Mouse (Mus musculus): ENCODE measurements around the gene Spint3.
"Not testable (repeated sequence)": the region's sequence is repeated elsewhere in the genome, so short reads cannot be mapped to it uniquely, and the experiment has no call there.

The Spint3 gene

GRCm38 (mm10) chr2:164573359-164573758 lies at the start of gene Spint3:
Spint3 (minus strand) TSS chr2:164573459.
- not testable (repeated sequence) for DNase-seq (ENCODE audit: low spot score in 2 of 2)

GRCm38 (mm10) chr2:164621775-164622174 lies 48.5 kb upstream of the Spint3 start:
- DNase-seq (ENCODE audit: low spot score in 2 of 2), result no peak

- no peak for DNase-seq (ENCODE audit: low spot score in 2 of 2)
Measured at GRCm38 (mm10) chr2:164619050-164619449, 45.8 kb upstream of the Spint3 start.

GRCm38 (mm10) chr2:164615386-164615785 lies 42.1 kb upstream of the Spint3 start:
- no peak for DNase-seq (ENCODE audit: low spot score in 2 of 2)

GRCm38 (mm10) chr2:164613471-164613870 lies 40.2 kb upstream of the Spint3 start, which contains the start of the genes Wfdc6b and Wfdc8:
Wfdc6b (plus strand) TSS chr2:164613522.
Wfdc8 (minus strand) TSS chr2:164613626.
- not testable (repeated sequence) for DNase-seq (ENCODE audit: low spot score in 2 of 2)

GRCm38 (mm10) chr2:164608781-164609180 lies 35.5 kb upstream of the Spint3 start:
- DNase-seq (ENCODE audit: low spot score in 2 of 2), result no peak

GRCm38 (mm10) chr2:164604411-164604810 lies 31.2 kb upstream of the Spint3 start:
- no peak for DNase-seq (ENCODE audit: low spot score in 2 of 2)

GRCm38 (mm10) chr2:164603482-164603881 lies 30.2 kb upstream of the Spint3 start:
- DNase-seq (ENCODE audit: low spot score in 2 of 2), result no peak

GRCm38 (mm10) chr2:164600179-164600578 lies 26.9 kb upstream of the Spint3 start:
- no peak for DNase-seq (ENCODE audit: low spot score in 2 of 2)

- no peak for DNase-seq (ENCODE audit: low spot score in 2 of 2)
Measured at GRCm38 (mm10) chr2:164593494-164593893, 20.2 kb upstream of the Spint3 start, which contains the start of gene Eppin. Eppin (minus strand) TSS chr2:164593594.

- peak in 1 of 2 experiments; percentile 7 for DNase-seq (ENCODE audit: low spot score in 2 of 2)
Measured at GRCm38 (mm10) chr2:164592014-164592413, 18.8 kb upstream of the Spint3 start.

GRCm38 (mm10) chr2:164585025-164585725 lies 11.9 kb upstream of the Spint3 start, which contains the start of gene Wfdc6a:
Wfdc6a (minus strand) TSS chr2:164585447.
- not testable (repeated sequence) for DNase-seq (ENCODE audit: low spot score in 2 of 2)

- no peak for DNase-seq (ENCODE audit: low spot score in 2 of 2)
Measured at GRCm38 (mm10) chr2:164567460-164567859, 5.8 kb downstream of the Spint3 start.

- DNase-seq (ENCODE audit: low spot score in 2 of 2), result no peak
Measured at GRCm38 (mm10) chr2:164566997-164567396, 6.3 kb downstream of the Spint3 start.

- no peak for DNase-seq (ENCODE audit: low spot score in 2 of 2)
Measured at GRCm38 (mm10) chr2:164564346-164564745, 8.9 kb downstream of the Spint3 start.

GRCm38 (mm10) chr2:164563339-164564038 lies 9.8 kb downstream of the Spint3 start:
- DNase-seq (ENCODE audit: low spot score in 2 of 2), result peak; percentile 21 to 22

- no peak for DNase-seq (ENCODE audit: low spot score in 2 of 2)
Measured at GRCm38 (mm10) chr2:164562391-164563188, 10.7 kb downstream of the Spint3 start, which contains the start of gene Wfdc2. Wfdc2 (plus strand) TSS chr2:164562413.

GRCm38 (mm10) chr2:164560106-164560505 lies 13.2 kb downstream of the Spint3 start:
- DNase-seq (ENCODE audit: low spot score in 2 of 2), result no peak

- DNase-seq (ENCODE audit: low spot score in 2 of 2), result no peak
Measured at GRCm38 (mm10) chr2:164558991-164559645, 14.1 kb downstream of the Spint3 start.

- DNase-seq (ENCODE audit: low spot score in 2 of 2), result no peak
Measured at GRCm38 (mm10) chr2:164558426-164558825, 14.8 kb downstream of the Spint3 start.

GRCm38 (mm10) chr2:164551502-164551901 lies 21.8 kb downstream of the Spint3 start:
- DNase-seq (ENCODE audit: low spot score in 2 of 2), result no peak

Data from frontal cortex, postnatal 25 days (tissue).